Mouse (Mus musculus) kidney, adult 2 months (tissue): ENCODE data around the gene Ncmap. TPM values are rescaled to one million over a fixed set of nuclear protein-coding genes. Genes with fewer than 3 reads are reported as not detected.

Experiments used
- DNase-seq: peaks from one replicate; pipeline ENCODE4 v3.0.0; 2021
- H3K27ac ChIP-seq: fragments of 200-500 bp; 2 replicates; pipeline ENCODE4 v1.5.1; 2012; ENCODE audit warnings: low read depth, low read length, control low read depth, inconsistent platforms; ENCODE audit not compliant: insufficient read depth
- H3K27me3 ChIP-seq: fragments of 200-500 bp; replicated peaks from 2 replicates; pipeline ENCODE4 v1.6.1; 2012; ENCODE audit warnings: mild to moderate bottlenecking, moderate library complexity, low read length, inconsistent platforms; ENCODE audit not compliant: control insufficient read depth, insufficient read depth
- H3K36me3 ChIP-seq: fragments of 200-500 bp; 2 replicates; pipeline ENCODE4 v1.6.1; 2012; ENCODE audit warnings: mild to moderate bottlenecking, moderate library complexity, low read length, inconsistent platforms; ENCODE audit not compliant: control insufficient read depth, insufficient read depth
- H3K4me1 ChIP-seq: fragments of 200-500 bp; 2 replicates; pipeline ENCODE4 v1.6.1; 2011; ENCODE audit warnings: low read length; ENCODE audit not compliant: control insufficient read depth, insufficient read depth
- H3K4me3 ChIP-seq: fragments of 200-500 bp; 2 replicates; pipeline ENCODE4 v1.5.1; 2011; ENCODE audit warnings: mild to moderate bottlenecking, low read depth, low read length, control low read depth; ENCODE audit not compliant: insufficient read depth
- CTCF ChIP-seq: fragments of 200-500 bp; conservative IDR thresholded peaks from 2 replicates; pipeline ENCODE4 v1.5.1; 2011; ENCODE audit warnings: low read depth, mild to moderate bottlenecking, control low read depth, low read length, moderate library complexity, mixed read lengths; ENCODE audit not compliant: insufficient read depth, insufficient read length
- POLR2A ChIP-seq: fragments of 200-500 bp; IDR thresholded peaks from one replicate; pipeline ENCODE4 v1.6.1; 2011; ENCODE audit warnings: low read depth, low read length, control low read depth
- WGBS: fragments of 180-500 bp; shearing (Covaris S2); methylation state at CpG from one replicate; pipeline ENCODE4 v1.1.7; 2018; 5-methylcytosine and 5-hydroxymethylcytosine counted together
- polyA plus RNA-seq: library from polyadenylated mRNA; depleted of rRNA; stranded (reverse); fragments of >200 nt; gene quantifications from 2 replicates; pipeline ENCODE4 v1.2.3, GENCODE M21; 2012

Ncmap gene
- polyA plus RNA-seq, 1 experiment = 0.88 TPM

GRCm38 (mm10) chr4:135420416-135420815, 22.4 kb upstream of the Ncmap start:
- Histone ChIP-seq H3K4me1 (no peaks in the 10 kb centered on the region), H3K4me3 (no peak overlapping the region), H3K27me3 (no peaks in the 10 kb centered on the region), H3K36me3 (no peaks in the 10 kb centered on the region), H3K27ac (no peak overlapping the region)
- no peak for DNase-seq
- 87% methylated on average over 11 of the region's 11 CpGs for WGBS
- no peak for TF ChIP-seq POLR2A

- Histone ChIP-seq H3K4me1 (no peaks in the 10 kb centered on the region), H3K27ac (no peak overlapping the region), H3K27me3 (no peaks in the 10 kb centered on the region), H3K4me3 (no peak overlapping the region), H3K36me3 (no peaks in the 10 kb centered on the region)
- 80% methylated on average over 21 of the region's 21 CpGs for WGBS
- no peak for DNase-seq
- TF ChIP-seq POLR2A = no peak
These were observed 22.0 kb upstream of the Ncmap start for GRCm38 (mm10) chr4:135419996-135420395.

- WGBS = 88% methylated on average over 21 of the region's 21 CpGs
- Histone ChIP-seq H3K4me3 (no peak overlapping the region), H3K27ac (no peak overlapping the region), H3K36me3 (no peaks in the 10 kb centered on the region), H3K4me1 (no peaks in the 10 kb centered on the region), H3K27me3 (no peaks in the 10 kb centered on the region)
- DNase-seq = no peak
- no peak for TF ChIP-seq POLR2A
- no peak for TF ChIP-seq CTCF
These were observed 18.3 kb upstream of the Ncmap start for GRCm38 (mm10) chr4:135416367-135416766.

GRCm38 (mm10) chr4:135413491-135413890, 15.5 kb upstream of the Ncmap start:
- no peak for DNase-seq
- no peaks in the 10 kb centered on the region for H3K36me3 ChIP-seq
- H3K4me1 ChIP-seq = no peaks in the 10 kb centered on the region
- 80% methylated on average over 8 of the region's 8 CpGs for WGBS
- no peak overlapping the region for H3K27ac ChIP-seq
- H3K4me3 ChIP-seq = no peak overlapping the region
- no peaks in the 10 kb centered on the region for H3K27me3 ChIP-seq
- TF ChIP-seq CTCF (no peak), POLR2A (no peak)

- Histone ChIP-seq H3K27ac (no peak overlapping the region), H3K4me1 (no peaks in the 10 kb centered on the region), H3K4me3 (no peak overlapping the region), H3K27me3 (no peaks in the 10 kb centered on the region), H3K36me3 (no peaks in the 10 kb centered on the region)
- peak; percentile 48 for DNase-seq
- TF ChIP-seq POLR2A (no peak), CTCF (peak; percentile 91)
- WGBS = 30% methylated on average over 4 of the region's 4 CpGs
These were observed 13.6 kb upstream of the Ncmap start for GRCm38 (mm10) chr4:135411633-135412032.

- Histone ChIP-seq H3K4me3 (no peak overlapping the region), H3K4me1 (no peaks in the 10 kb centered on the region), H3K27ac (no peak overlapping the region), H3K27me3 (no peaks in the 10 kb centered on the region), H3K36me3 (no peaks in the 10 kb centered on the region)
- peak; percentile 56 for DNase-seq
- WGBS = 42% methylated on average over 5 of the region's 5 CpGs
- TF ChIP-seq POLR2A = no peak
- TF ChIP-seq CTCF = no peak
These were observed 8.2 kb upstream of the Ncmap start for GRCm38 (mm10) chr4:135406180-135406579.

GRCm38 (mm10) chr4:135404916-135405315, 6.9 kb upstream of the Ncmap start:
- TF ChIP-seq POLR2A (no peak), CTCF (no peak)
- no peak for DNase-seq
- H3K27me3 ChIP-seq = no peaks in the 10 kb centered on the region
- no peak overlapping the region for H3K27ac ChIP-seq
- H3K4me3 ChIP-seq = no peak overlapping the region
- no peaks in the 10 kb centered on the region for H3K36me3 ChIP-seq
- WGBS = 98% methylated on average over 2 of the region's 2 CpGs
- no peaks in the 10 kb centered on the region for H3K4me1 ChIP-seq

- no peak overlapping the region for H3K4me3 ChIP-seq
- no peak for DNase-seq
- 65% methylated on average over 10 of the region's 10 CpGs for WGBS
- H3K27ac ChIP-seq = no peak overlapping the region
- no peaks in the 10 kb centered on the region for H3K27me3 ChIP-seq
- no peaks in the 10 kb centered on the region for H3K36me3 ChIP-seq
- H3K4me1 ChIP-seq = no peaks in the 10 kb centered on the region
- TF ChIP-seq CTCF = no peak
- TF ChIP-seq POLR2A = no peak
These were observed 6.0 kb upstream of the Ncmap start for GRCm38 (mm10) chr4:135404048-135404447.
